Mouse (Mus musculus) gastrocnemius, adult 2 months (tissue): Measurements from ENCODE around the gene Prpf38b. TPM values are rescaled to one million over a fixed set of nuclear protein-coding genes. Genes with fewer than 3 reads are reported as not detected.
"Not testable (repeated sequence)": the region's sequence is repeated elsewhere in the genome, so short reads cannot be mapped to it uniquely, and the experiment has no call there.

Experiments
- DNase-seq: peaks from one replicate; pipeline ENCODE4 v3.0.0; 2022
- H3K27ac ChIP-seq: fragments of 200-600 bp; 2 replicates; pipeline ENCODE4 v1.8.1; 2022; ENCODE audit warnings: mild to moderate bottlenecking
- H3K4me3 ChIP-seq: fragments of 200-600 bp; 2 replicates; pipeline ENCODE4 v1.8.1; 2022; ENCODE audit warnings: mild to moderate bottlenecking, moderate library complexity
- CTCF ChIP-seq: fragments of 200-600 bp; IDR thresholded peaks from 2 replicates; pipeline ENCODE4 v1.8.1; 2022; ENCODE audit warnings: antibody characterized with exemption, mild to moderate bottlenecking, moderate library complexity
- intact Hi-C: fragments of 180-260 bp; cut with DNase I; formaldehyde crosslinking; loops from one replicate; pipeline ENCODE4 v1.15.1; 2025
- total RNA-seq, 2 experiments: library from RNA; stranded (reverse); gene quantifications; 2 replicates each; pipeline ENCODE4 v1.2.3; 2021

The Prpf38b gene
- total RNA-seq, 2 experiments from 2014 or later = 17.6 to 18.7 TPM

GRCm38 (mm10) chr3:108867449-108867848 is 44.1 kb downstream of the Prpf38b start:
- no peak for TF ChIP-seq CTCF
- DNase-seq = no peak
- H3K4me3 ChIP-seq = no peak overlapping the region
- no peak overlapping the region for H3K27ac ChIP-seq
- intact Hi-C loops = no loop called here

DNA sequence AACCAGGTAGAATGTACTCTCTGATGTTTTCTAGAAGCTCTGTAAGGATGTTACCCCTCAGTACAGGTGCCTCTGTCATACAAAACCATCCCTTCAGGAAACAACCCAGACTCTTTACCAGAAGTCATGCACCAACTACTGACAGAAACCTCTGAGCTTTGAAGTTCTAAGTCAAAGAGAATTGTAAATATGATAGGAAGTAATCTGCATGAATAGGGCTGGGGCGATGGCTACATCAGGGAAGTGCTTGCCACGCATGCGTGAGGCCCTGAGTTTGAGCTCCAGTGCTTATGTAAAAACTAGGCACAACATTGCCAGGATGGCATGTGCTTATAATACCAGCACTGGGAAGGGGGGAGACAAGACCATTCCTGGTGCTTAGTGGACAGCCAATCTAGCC is 45.9 kb downstream of the Prpf38b start:
- no peak overlapping the region for H3K4me3 ChIP-seq
- no peak for DNase-seq
- TF ChIP-seq CTCF = no peak
- no peak overlapping the region for H3K27ac ChIP-seq
- intact Hi-C loops = no loop called here

DNA sequence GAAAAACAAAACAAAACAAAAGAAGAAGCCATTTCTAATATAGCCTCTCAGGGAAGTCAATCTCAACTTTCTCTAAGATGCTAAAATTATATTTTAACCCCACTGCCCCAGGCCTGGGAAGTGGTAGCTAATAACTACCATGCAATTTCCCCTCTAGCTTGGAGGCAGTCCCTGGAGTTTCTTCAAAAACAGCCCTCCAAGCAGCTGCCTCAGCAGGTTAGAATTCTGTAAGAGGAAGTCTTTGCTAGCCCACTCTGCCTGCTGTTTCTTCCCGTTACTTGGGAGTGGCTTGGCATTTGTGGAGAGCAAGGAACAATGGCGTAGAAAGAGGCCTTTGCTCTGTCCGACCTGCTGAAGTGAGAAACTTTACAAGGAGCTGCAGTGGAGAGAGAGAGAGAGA is 46.4 kb downstream of the Prpf38b start:
- Histone ChIP-seq H3K27ac (no peak overlapping the region), H3K4me3 (no peak overlapping the region)
- no peak for DNase-seq
- intact Hi-C loops = no loop called here
- TF ChIP-seq CTCF = no peak

DNA sequence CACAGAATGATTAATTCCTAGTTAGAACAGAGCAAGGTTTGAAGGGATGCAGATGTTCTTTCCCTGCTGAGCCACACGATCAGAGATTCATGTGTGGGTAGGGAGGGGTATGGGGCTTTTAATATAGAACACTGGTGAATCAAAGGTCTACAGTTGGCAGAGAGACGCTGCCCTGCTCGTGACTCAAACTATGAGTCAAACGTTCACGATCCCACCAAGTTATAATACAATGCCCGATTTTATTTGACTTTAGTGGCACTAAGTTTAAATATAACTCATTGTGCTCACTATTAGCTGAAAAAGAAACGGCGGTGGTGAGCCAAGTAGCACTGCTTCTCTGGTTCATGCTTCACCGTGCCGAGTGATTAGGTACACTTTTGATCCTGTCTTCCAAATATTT is 48.4 kb downstream of the Prpf38b start:
- TF ChIP-seq CTCF = no peak
- no peak for DNase-seq
- Histone ChIP-seq H3K4me3 (no peak overlapping the region), H3K27ac (no peak overlapping the region)
- intact Hi-C loops = no loop called here

GRCm38 (mm10) chr3:108862282-108862681 is 49.2 kb downstream of the Prpf38b start:
- H3K4me3 ChIP-seq, DNase-seq, H3K27ac ChIP-seq, intact Hi-C loops: not testable (repeated sequence)

- TF ChIP-seq CTCF = no peak
- DNase-seq = no peak
- H3K4me3 ChIP-seq = no peak overlapping the region
- H3K27ac ChIP-seq = no peak overlapping the region
- intact Hi-C loops = no loop called here
These were observed 50.7 kb downstream of the Prpf38b start for GRCm38 (mm10) chr3:108860786-108861185.

GRCm38 (mm10) chr3:108858231-108858770 is 53.2 kb downstream of the Prpf38b start:
- peak; percentile 55 for DNase-seq
- Histone ChIP-seq H3K27ac (peak overlapping the region; percentile 57), H3K4me3 (no peak overlapping the region)
- intact Hi-C loops = loop anchor here (5.0 kb wide), 1 partner anchor 204 kb away; no protein-coding TSS in a partner anchor
- no peak for TF ChIP-seq CTCF

DNA sequence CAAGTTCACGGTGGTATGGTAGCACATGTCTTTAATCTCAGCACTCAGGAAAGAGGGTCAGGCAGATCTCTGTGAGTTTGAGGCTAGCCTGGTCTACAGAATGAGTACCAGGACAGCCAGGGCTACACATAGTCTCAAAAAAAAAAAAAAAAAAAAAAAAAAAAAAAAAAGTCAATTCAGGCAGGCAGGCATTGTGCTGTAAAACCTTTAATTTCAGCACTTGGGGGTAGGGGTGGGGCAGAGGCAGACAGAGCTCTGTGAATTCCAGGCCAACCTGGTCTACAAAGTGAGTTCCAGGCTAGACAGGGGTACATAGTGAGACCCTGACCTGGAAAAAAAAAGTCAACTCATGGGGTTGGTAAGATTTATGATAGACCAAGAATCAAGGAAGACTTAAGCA is 53.8 kb downstream of the Prpf38b start:
- Histone ChIP-seq H3K4me3 (no peak overlapping the region), H3K27ac (peak overlapping the region; percentile 57)
- no peak for TF ChIP-seq CTCF
- no peak for DNase-seq
- intact Hi-C loops = loop anchor here (5.0 kb wide), 1 partner anchor 205 kb away; no protein-coding TSS in a partner anchor

GRCm38 (mm10) chr3:108857124-108857470 is 54.4 kb downstream of the Prpf38b start:
- H3K4me3 ChIP-seq = no peak overlapping the region
- DNase-seq = no peak
- no peak for TF ChIP-seq CTCF
- H3K27ac ChIP-seq = no peak overlapping the region
- intact Hi-C loops = loop anchor here (5.0 kb wide), 1 partner anchor 205 kb away; no protein-coding TSS in a partner anchor

DNA sequence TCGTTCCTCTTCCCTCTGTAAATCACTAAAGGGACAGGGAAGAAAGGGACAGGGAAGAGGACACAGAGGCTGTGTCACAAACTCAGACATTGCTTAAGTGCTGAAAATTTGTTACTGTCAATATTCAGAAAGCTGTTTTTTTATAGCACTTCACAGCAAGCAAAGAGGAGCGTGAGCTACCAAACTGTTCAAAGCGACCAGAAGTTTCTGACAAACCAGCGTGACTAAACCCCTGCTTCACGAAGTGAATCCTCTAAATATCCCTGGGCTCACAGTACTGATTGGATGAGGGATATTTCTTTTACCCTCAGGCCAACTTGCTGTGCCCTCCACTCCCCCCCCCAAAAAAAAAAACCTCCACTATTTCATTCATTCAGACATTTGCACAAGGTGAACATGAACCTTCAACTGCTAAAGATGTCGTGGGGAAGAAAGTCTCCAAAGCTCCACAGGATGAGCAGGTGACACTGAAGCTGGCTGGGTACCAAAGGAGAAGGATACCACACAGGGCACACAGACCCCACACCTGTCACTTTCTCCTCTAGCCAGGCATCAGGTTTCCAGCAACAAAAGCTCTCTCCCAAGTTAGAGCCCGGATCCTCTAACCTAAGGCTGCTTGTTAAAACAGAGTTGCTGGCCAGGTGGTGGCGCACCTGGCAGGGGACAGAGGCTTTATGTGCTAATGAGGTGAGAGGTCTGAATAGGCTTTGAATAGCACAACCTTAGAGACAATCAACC is 55.0 kb downstream of the Prpf38b start:
- Histone ChIP-seq H3K27ac (peak overlapping the region; percentile 44; the same call in 1 of the 2 replicates), H3K4me3 (no peak overlapping the region)
- DNase-seq = no peak
- intact Hi-C loops = loop anchor here (5.0 kb wide), 1 partner anchor 206 kb away; no protein-coding TSS in a partner anchor
- TF ChIP-seq CTCF = peak; percentile 27; the same call in 1 of the 2 replicates

DNA sequence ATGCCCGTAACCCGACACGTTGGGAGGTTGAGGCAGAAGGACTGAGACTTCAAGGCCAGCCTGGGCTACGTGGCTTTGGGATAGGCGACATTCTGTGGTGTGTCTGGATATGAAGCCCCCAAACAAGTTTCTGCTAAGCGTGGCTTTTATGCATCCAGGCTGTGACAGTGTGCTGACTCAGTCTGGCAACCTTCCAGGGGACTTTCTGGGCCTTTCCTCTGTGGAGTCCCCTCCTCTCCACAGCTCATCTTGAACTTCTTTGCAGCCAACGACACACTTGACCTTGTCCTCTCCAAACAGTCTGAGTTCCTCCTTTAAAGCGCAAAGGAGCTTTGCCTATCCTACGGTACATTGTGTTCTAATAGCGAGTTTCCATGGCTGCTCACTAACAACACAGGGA is 55.7 kb downstream of the Prpf38b start:
- intact Hi-C loops = loop anchor here (5.0 kb wide), 1 partner anchor 206 kb away; no protein-coding TSS in a partner anchor
- peak; percentile 58 for DNase-seq
- H3K27ac ChIP-seq = peak overlapping the region; percentile 44
- H3K4me3 ChIP-seq = no peak overlapping the region
- no peak for TF ChIP-seq CTCF

GRCm38 (mm10) chr3:108855371-108855770 is 56.2 kb downstream of the Prpf38b start:
- H3K27ac ChIP-seq = peak overlapping the region; percentile 44
- peak; percentile 64 for DNase-seq
- H3K4me3 ChIP-seq = no peak overlapping the region
- intact Hi-C loops = loop anchor here (5.0 kb wide), 1 partner anchor 207 kb away; no protein-coding TSS in a partner anchor
- no peak for TF ChIP-seq CTCF

- Histone ChIP-seq H3K27ac (peak overlapping the region; percentile 53; the same call in 1 of the 2 replicates), H3K4me3 (no peak overlapping the region)
- no peak for TF ChIP-seq CTCF
- DNase-seq = no peak
- intact Hi-C loops = loop anchor here (5.0 kb wide), 1 partner anchor 59 kb away; the partner anchor contains the start of gene Prpf38b
These were observed 58.3 kb downstream of the Prpf38b start for GRCm38 (mm10) chr3:108853266-108853665.

Other genes starting within 250 kb of the Prpf38b start
- 1 to 10 TPM in 1 of 2 experiments, under 1 TPM in 1; 0.86 to 1.1 TPM for gene Gpsm2, start 189.4 kb downstream of the Prpf38b start, total RNA-seq
- gene Aknad1, start 172.1 kb downstream of the Prpf38b start, total RNA-seq = under 1 TPM; 0.06 to 0.08 TPM
- 10 to 100 TPM; 30.5 to 40.4 TPM for gene Stxbp3, start 71.2 kb downstream of the Prpf38b start, total RNA-seq
- gene Fndc7, start 21.7 kb downstream of the Prpf38b start, total RNA-seq = under 1 TPM in 1 of 2 experiments, not detected in 1; 0.06 TPM
- not detected for gene Henmt1, start 28.1 kb upstream of the Prpf38b start, total RNA-seq
- gene Gm9857, start 28.7 kb upstream of the Prpf38b start, total RNA-seq = not detected
- 1 to 10 TPM; 6.2 to 8.0 TPM for gene Fam102b, start 115.9 kb upstream of the Prpf38b start, total RNA-seq
- not detected for gene Slc25a54, start 168.7 kb upstream of the Prpf38b start, total RNA-seq
- 1 to 10 TPM; 2.8 to 4.9 TPM for gene Slc25a24, start 211.4 kb upstream of the Prpf38b start, total RNA-seq